Mouse (Mus musculus) stomach, embryonic 16.5 days (tissue): Measurements from ENCODE around the gene Ube2j2. TPM values are rescaled to one million over a fixed set of nuclear protein-coding genes. Genes with fewer than 3 reads are reported as not detected.

Experiments
- ATAC-seq: fragments of 200-750 bp; cut with Nextera tagmentation; 2 replicates; pipeline ENCODE4 v1.8.0; 2017; ENCODE audit warnings: moderate number of reproducible peaks, moderate TSS enrichment; ENCODE audit not compliant: insufficient read depth, low FRiP score
- H3K27ac ChIP-seq: fragments of 300-500 bp; sonication (generic); 2 replicates; pipeline ENCODE4 v1.5.1; 2014; ENCODE audit warnings: low read length
- H3K27me3 ChIP-seq: fragments of 300-500 bp; sonication (generic); 2 replicates; pipeline ENCODE4 v1.6.1; 2014; ENCODE audit warnings: low read length, control low read depth, mixed read lengths; ENCODE audit not compliant: control insufficient read depth, insufficient read depth
- H3K36me3 ChIP-seq: fragments of 300-500 bp; sonication (generic); 2 replicates; pipeline ENCODE4 v1.6.1; 2014; ENCODE audit warnings: low read length; ENCODE audit not compliant: control insufficient read depth, insufficient read depth
- H3K4me1 ChIP-seq: fragments of 300-500 bp; sonication (generic); 2 replicates; pipeline ENCODE4 v1.6.1; 2014; ENCODE audit warnings: low read length, control low read depth, mixed read lengths; ENCODE audit not compliant: control insufficient read depth, insufficient read depth
- H3K4me2 ChIP-seq: fragments of 300-500 bp; sonication (generic); 2 replicates; pipeline ENCODE4 v1.6.1; 2014; ENCODE audit warnings: low read depth, low read length, mixed read lengths
- H3K4me3 ChIP-seq: fragments of 300-500 bp; sonication (generic); replicated peaks from 2 replicates; pipeline ENCODE4 v1.5.1; 2014; ENCODE audit warnings: mild to moderate bottlenecking, low read length
- H3K9ac ChIP-seq: fragments of 300-500 bp; sonication (generic); 2 replicates; pipeline ENCODE4 v1.6.1; 2014; ENCODE audit warnings: low read length
- H3K9me3 ChIP-seq: fragments of 300-500 bp; sonication (generic); replicated peaks from 2 replicates; pipeline ENCODE4 v1.6.1; 2016; ENCODE audit warnings: low read length, control low read depth; ENCODE audit not compliant: control insufficient read depth
- WGBS: fragments of 180-500 bp; shearing (Covaris S2); extraction: QIAGEN DNeasy Blood & Tissue Kit; methylation state at CpG from one replicate; pipeline ENCODE4 v1.1.7; 2014; 5-methylcytosine and 5-hydroxymethylcytosine counted together
- polyA plus RNA-seq: library from polyadenylated mRNA; unstranded; fragments of >200 nt; fragmentation: Nextera tagmentation; extraction: Ambion mirVana; gene quantifications from 2 replicates; pipeline ENCODE4 v1.2.1, GENCODE M21; 2015

Gene Ube2j2
- polyA plus RNA-seq, result 71.6 and 74.5 TPM in 2 replicates

DNA sequence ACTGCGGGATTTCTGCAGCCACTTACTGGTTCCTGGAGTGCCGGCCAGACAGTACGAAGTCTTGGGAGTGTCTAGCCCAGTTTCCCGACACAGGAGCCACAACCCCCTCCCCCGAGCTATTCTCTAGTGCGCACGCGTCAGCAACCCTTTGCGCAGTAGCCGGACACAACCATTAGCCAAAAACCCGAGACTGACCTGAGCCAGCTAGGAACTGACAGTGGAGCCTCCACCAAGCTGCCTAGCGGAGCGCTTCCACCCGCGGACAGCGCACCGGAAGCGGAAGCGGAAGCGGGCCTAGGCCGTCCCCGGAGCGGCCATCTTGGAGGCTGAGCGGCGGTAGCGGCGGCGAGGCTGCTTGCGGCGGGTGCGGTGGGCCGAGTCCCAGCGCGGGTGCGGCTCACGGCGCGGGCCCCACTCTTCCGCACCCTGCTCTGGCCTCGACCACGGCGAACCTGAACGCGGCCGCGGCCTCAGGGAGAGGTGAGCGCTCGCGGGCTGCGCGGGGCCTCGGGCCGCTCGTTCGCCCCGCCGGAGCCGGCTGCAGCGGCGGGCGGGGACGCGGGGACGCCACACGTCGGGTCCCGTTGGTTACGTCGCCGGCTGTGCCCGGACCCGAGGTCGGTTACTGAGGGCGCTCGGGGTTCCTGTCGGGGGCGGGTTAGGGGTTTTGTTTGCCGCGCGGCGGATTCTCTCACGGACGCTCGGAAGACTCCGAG lies at the start of gene Ube2j2:
Ube2j2 (plus strand) TSS at position 298 of the 716 bp plus-strand sequence.
- Histone ChIP-seq H3K27me3 (no peaks in the 10 kb centered on the region), H3K9me3 (no peaks in the 10 kb centered on the region), H3K27ac (peak within 1 kb of the TSS; percentile 86), H3K9ac (peak within 1 kb of the TSS; percentile 93), H3K4me2 (peak within 1 kb of the TSS; percentile 90), H3K4me1 (peaks cover 14% of the 10 kb centered on the region), H3K4me3 (peak within 1 kb of the TSS; percentile 88), H3K36me3 (0 out of 2 replicates have a peak, but pooled peaks cover 3% of the 10 kb centered on the region)
- WGBS, result under 1% methylated on average over 85 of the region's 85 CpGs
- peak; percentile 98 for ATAC-seq

DNA sequence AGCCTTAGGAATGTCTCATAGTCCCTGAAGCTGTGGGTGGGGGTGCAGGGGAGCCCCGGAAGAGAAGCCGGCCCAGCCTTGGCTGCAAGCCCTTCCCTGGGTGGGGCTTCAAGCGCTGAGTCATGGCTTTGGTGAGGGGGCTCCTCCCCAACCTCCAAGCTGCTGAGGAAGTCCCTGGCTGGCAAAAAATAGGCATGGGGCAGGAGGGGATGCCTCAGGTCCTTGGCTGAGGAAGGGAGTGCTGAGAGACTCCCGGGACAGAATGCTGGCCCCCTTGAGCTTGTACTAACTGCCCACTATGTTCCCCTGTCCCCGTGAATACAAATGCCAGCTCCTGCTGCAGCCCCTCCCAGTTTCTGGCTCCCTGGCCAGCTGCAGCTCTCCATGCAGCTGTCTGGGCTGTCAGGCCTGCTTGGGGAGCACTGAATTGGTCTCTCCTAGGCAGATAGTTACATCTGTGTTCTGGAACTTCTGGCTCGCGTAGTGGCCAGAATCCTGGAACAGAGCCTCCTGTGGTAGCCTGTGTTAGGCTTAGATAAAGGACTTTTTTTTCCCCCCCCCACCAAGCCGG lies 49.2 kb upstream of the Ube2j2 start:
- Histone ChIP-seq H3K4me3 (peak overlapping the region; percentile 91), H3K36me3 (peaks cover 3% of the 10 kb centered on the region; the same call in 1 of the 2 replicates), H3K27ac (peak overlapping the region; percentile 76), H3K27me3 (no peaks in the 10 kb centered on the region), H3K9ac (peak overlapping the region; percentile 61), H3K9me3 (no peaks in the 10 kb centered on the region), H3K4me2 (peak overlapping the region; percentile 96), H3K4me1 (peaks cover 34% of the 10 kb centered on the region)
- WGBS, result 16% methylated on average over 8 of the region's 8 CpGs
- peak; percentile 34 for ATAC-seq

DNA sequence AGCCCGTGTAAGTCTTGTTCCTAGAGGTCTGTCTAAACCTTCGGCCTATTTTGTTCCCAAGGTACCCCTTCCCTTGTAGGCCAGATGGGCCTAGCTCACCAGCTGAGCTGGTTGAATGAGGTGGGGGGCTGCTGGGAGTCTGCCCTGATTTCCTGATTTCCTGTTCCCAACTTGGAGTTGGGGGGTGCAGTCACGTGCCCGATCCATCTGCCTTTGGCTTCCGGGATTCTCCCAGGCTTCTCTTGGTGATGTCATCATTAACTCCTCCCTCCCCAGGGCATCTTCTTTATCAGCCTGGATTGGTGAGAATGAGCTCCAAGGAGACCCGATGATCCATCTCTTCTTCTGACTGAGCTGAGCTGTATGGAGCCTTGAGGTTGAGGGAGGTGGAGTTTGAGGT lies 48.4 kb upstream of the Ube2j2 start:
- H3K4me3 ChIP-seq, result peak overlapping the region; percentile 91
- peaks cover 30% of the 10 kb centered on the region for H3K4me1 ChIP-seq
- no peaks in the 10 kb centered on the region for H3K9me3 ChIP-seq
- H3K27ac ChIP-seq, result peak overlapping the region; percentile 76; the same call in 1 of the 2 replicates
- no peaks in the 10 kb centered on the region for H3K27me3 ChIP-seq
- peak overlapping the region; percentile 96 for H3K4me2 ChIP-seq
- peak overlapping the region; percentile 61; the same call in 1 of the 2 replicates for H3K9ac ChIP-seq
- 31% methylated on average over 6 of the region's 6 CpGs for WGBS
- H3K36me3 ChIP-seq, result peaks cover 3% of the 10 kb centered on the region; the same call in 1 of the 2 replicates
- ATAC-seq, result no peak

DNA sequence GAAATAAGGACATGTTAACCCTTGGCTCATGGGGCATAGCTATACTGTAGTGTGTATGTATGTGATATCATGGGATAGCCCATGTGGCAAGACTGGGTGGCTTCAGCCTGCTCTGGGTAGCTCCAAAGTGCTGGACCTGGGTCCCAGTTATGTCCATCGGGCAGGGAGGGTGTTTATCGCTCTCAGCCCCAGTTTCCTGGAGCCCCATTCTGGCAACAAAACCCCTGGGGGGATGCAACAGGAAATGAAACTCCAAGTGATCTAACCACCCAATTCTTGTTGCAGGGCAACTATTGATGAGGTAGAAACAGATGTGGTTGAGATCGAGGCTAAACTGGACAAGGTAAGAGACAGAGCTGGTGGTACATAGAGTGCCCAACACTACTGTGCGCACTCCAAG lies 47.8 kb upstream of the Ube2j2 start:
- Histone ChIP-seq H3K27ac (no peak overlapping the region), H3K36me3 (peaks cover 3% of the 10 kb centered on the region; the same call in 1 of the 2 replicates), H3K9ac (no peak overlapping the region), H3K4me1 (peaks cover 25% of the 10 kb centered on the region), H3K27me3 (no peaks in the 10 kb centered on the region), H3K4me2 (no peak overlapping the region), H3K4me3 (no peak overlapping the region), H3K9me3 (no peaks in the 10 kb centered on the region)
- no peak for ATAC-seq
- WGBS, result 97% methylated on average over 4 of the region's 4 CpGs

DNA sequence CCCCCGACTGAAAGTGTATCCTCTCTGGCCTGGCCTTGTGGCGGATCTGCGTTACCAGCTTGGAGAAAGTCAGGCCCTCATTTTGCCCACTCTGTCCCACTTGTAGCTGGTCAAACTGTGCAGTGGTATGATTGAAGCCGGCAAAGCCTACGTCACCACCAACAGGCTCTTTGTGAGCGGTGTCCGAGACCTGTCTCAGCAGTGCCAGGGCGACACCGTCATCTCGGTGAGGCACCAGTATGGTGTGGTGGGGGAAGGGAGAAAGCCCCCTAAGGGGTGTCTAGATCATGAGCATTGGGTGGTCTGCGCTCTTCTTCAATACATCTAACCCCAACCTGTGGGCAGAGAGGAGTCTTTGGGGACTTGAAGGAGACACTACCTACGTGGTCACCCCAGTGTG lies 47.2 kb upstream of the Ube2j2 start:
- no peak overlapping the region for H3K27ac ChIP-seq
- H3K9me3 ChIP-seq, result no peaks in the 10 kb centered on the region
- peaks cover 25% of the 10 kb centered on the region for H3K4me1 ChIP-seq
- H3K27me3 ChIP-seq, result no peaks in the 10 kb centered on the region
- WGBS, result 97% methylated on average over 12 of the region's 12 CpGs
- no peak overlapping the region for H3K4me2 ChIP-seq
- H3K36me3 ChIP-seq, result peaks cover 6% of the 10 kb centered on the region
- ATAC-seq, result no peak
- no peak overlapping the region for H3K9ac ChIP-seq
- H3K4me3 ChIP-seq, result no peak overlapping the region

DNA sequence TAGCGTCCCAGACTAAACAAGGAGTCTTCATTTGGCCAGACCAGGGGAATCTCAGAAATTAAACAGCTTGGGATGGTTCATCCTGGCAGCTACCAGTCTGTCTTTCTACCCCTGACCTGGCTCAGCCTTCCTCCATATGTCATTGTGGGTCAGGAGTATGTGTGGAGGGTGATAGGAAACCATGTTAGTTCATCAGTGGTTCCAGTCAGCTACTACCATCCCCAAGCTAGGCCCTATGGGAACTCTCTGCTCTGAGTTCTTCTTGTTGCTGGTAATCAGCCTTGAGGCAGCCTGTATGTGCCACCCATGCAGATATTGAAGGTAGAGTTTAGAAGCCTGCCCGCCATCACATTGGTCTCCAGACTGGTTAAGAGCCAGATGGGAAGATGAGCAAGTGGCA lies 45.3 kb upstream of the Ube2j2 start:
- peaks cover 14% of the 10 kb centered on the region for H3K36me3 ChIP-seq

DNA sequence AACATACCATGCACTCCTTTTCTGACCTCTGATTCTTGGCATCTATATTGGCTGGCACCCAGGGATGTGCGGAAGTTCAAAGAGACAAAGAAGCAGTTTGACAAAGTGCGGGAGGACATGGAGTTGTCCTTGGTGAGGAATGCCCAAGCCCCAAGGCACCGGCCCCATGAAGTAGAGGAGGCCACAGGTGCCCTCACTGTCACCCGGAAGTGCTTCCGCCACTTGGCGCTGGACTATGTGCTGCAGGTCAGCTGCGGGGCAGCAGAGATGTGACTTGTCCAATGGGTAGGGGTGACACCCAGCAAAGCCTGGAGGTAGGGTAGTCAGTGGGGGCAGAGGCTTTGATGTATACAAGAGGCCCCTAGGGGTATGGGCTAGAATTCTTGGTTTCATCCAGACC lies 44.3 kb upstream of the Ube2j2 start:
- Histone ChIP-seq H3K4me1 (peaks cover 9% of the 10 kb centered on the region), H3K4me2 (no peak overlapping the region), H3K4me3 (no peak overlapping the region), H3K36me3 (peaks cover 22% of the 10 kb centered on the region), H3K9ac (no peak overlapping the region), H3K27me3 (no peaks in the 10 kb centered on the region), H3K27ac (no peak overlapping the region), H3K9me3 (no peaks in the 10 kb centered on the region)
- WGBS, result 93% methylated on average over 7 of the region's 7 CpGs
- no peak for ATAC-seq

More for the DNA sequence above, 45.3 kb upstream of the Ube2j2 start:
- no peak overlapping the region for H3K4me2 ChIP-seq
- H3K4me1 ChIP-seq, result peaks cover 19% of the 10 kb centered on the region
- no peak overlapping the region for H3K9ac ChIP-seq
- WGBS, result 99% methylated on average over 2 of the region's 2 CpGs
- no peaks in the 10 kb centered on the region for H3K27me3 ChIP-seq
- H3K4me3 ChIP-seq, result no peak overlapping the region
- ATAC-seq, result no peak
- H3K9me3 ChIP-seq, result no peaks in the 10 kb centered on the region
- H3K27ac ChIP-seq, result no peak overlapping the region

DNA sequence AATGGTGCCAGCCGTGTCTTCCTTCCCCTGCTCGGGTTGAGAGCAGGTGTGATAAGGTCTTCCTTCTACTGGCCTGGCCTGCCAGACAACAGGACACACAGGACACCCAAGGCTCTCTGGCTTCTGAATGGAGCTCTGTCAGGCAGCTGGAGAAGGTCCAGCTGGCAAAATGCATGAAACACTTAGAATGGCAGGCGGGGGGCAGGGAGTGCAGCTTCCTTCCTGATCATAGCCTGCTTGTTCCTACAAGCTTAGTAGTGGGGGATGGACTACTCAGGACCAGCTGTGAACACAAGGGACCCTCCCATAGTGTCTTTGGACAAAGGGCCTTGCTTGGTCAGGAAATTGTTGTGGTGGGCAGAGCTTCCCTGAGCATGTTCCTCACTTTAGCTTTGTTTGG lies 42.4 kb upstream of the Ube2j2 start:
- H3K4me3 ChIP-seq, result no peak overlapping the region
- no peak for ATAC-seq

DNA sequence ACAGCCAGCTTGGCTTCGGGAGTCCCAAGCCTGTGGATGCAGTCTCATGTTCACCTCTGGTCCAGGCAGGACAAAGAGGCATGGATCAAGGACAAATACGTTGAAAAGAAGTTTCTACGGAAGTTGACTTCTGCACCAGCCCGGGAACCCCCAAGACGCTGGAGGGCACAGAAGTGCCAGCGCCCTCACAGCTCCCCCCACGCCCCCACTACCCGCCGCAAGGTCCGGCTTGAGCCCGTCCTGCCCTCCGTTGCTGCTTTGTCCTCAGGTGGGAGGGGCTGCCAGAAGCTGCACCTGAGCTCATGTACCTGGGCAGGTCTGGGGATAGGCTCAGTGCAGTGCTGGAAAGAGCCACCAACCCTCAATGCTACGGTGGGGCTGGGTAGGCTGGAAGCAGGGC lies 40.4 kb upstream of the Ube2j2 start:
- 92% methylated on average over 13 of the region's 13 CpGs for WGBS
- H3K9ac ChIP-seq, result no peak overlapping the region
- no peak for ATAC-seq

More for the DNA sequence above, 42.4 kb upstream of the Ube2j2 start:
- H3K27ac ChIP-seq, result no peak overlapping the region
- no peaks in the 10 kb centered on the region for H3K27me3 ChIP-seq
- no peak overlapping the region for H3K4me2 ChIP-seq
- WGBS, result 73% methylated on average over 3 of the region's 3 CpGs
- H3K9me3 ChIP-seq, result no peaks in the 10 kb centered on the region
- H3K4me1 ChIP-seq, result no peaks in the 10 kb centered on the region
- no peak overlapping the region for H3K9ac ChIP-seq
- H3K36me3 ChIP-seq, result peaks cover 22% of the 10 kb centered on the region

More for the DNA sequence above, 40.4 kb upstream of the Ube2j2 start:
- Histone ChIP-seq H3K4me2 (no peak overlapping the region), H3K9me3 (no peaks in the 10 kb centered on the region), H3K4me1 (no peaks in the 10 kb centered on the region), H3K27me3 (no peaks in the 10 kb centered on the region), H3K36me3 (peaks cover 19% of the 10 kb centered on the region; the same call in 1 of the 2 replicates), H3K4me3 (no peak overlapping the region), H3K27ac (no peak overlapping the region)
